Mouse (Mus musculus) C2C12 (cell line): ENCODE results near the gene Tlr9.

Source experiments
- CEBPB ChIP-seq: IDR thresholded peaks from one replicate; pipeline ENCODE4 v1.6.1; 2011; ENCODE audit warnings: low read depth, mild to moderate bottlenecking, control low read depth, moderate library complexity
- CTCF ChIP-seq: IDR thresholded peaks from one replicate; pipeline ENCODE4 v1.5.1; 2011; ENCODE audit not compliant: control insufficient read depth, insufficient read depth, insufficient read length
- FOSL1 ChIP-seq: IDR thresholded peaks from one replicate; pipeline ENCODE4 v1.8.0; 2011; ENCODE audit warnings: mild to moderate bottlenecking, low read length; ENCODE audit not compliant: poor library complexity, insufficient read depth, severe bottlenecking
- MAX ChIP-seq: IDR thresholded peaks from one replicate; pipeline ENCODE4 v1.6.1; 2011; ENCODE audit warnings: mild to moderate bottlenecking, control low read depth
- MYOD1 ChIP-seq: IDR thresholded peaks from one replicate; pipeline ENCODE4 v1.6.1; 2011; ENCODE audit warnings: low read depth; ENCODE audit not compliant: control insufficient read depth, insufficient read length
- MYOG ChIP-seq: IDR thresholded peaks from one replicate; pipeline ENCODE4 v1.6.1; 2011; ENCODE audit not compliant: control insufficient read depth, insufficient read length; ENCODE audit errors: extremely low read depth
- USF1 ChIP-seq: IDR thresholded peaks from one replicate; pipeline ENCODE4 v1.6.1; 2011; ENCODE audit warnings: low read depth, mild to moderate bottlenecking, control low read depth, moderate library complexity

- TF ChIP-seq CTCF, result no peak
- TF ChIP-seq USF1, result no peak
- no peak for TF ChIP-seq MAX
- TF ChIP-seq MYOG, result no peak
- TF ChIP-seq CEBPB, result no peak
- TF ChIP-seq MYOD1, result no peak
- TF ChIP-seq FOSL1, result no peak
These were observed 25.2 kb upstream of the Tlr9 start for GRCm38 (mm10) chr9:106197081-106197713.
